Mouse (Mus musculus): Measurements from ENCODE around the gene Bicdl1.

GRCm38 (mm10) chr5:115717693-115718092 lies 13.7 kb downstream of the Bicdl1 start:
- TF ChIP-seq CTCF (IDR thresholded peaks at IDR 0.05; ENCODE audit: borderline replicate concordance, insufficient read depth, low read depth, low read length) (no peak), POLR2A (IDR thresholded peaks at IDR 0.05; ENCODE audit: borderline replicate concordance, insufficient read depth, low read length) (no peak)
